Mouse (Mus musculus) ES-Bruce4 (cell line): Measurements from ENCODE around the gene Tmx2.

Source experiments
- CTCF ChIP-seq: IDR thresholded peaks from one replicate; pipeline ENCODE4 v1.8.1; 2011; ENCODE audit warnings: low read depth, low read length
- EP300 ChIP-seq: IDR thresholded peaks from 2 replicates; pipeline ENCODE4 v1.6.1; 2011; ENCODE audit warnings: low read depth, low read length; ENCODE audit not compliant: insufficient read depth
- POLR2A ChIP-seq: IDR thresholded peaks from one replicate; pipeline ENCODE4 v1.8.1; 2011; ENCODE audit warnings: low read length; ENCODE audit not compliant: insufficient read depth

DNA sequence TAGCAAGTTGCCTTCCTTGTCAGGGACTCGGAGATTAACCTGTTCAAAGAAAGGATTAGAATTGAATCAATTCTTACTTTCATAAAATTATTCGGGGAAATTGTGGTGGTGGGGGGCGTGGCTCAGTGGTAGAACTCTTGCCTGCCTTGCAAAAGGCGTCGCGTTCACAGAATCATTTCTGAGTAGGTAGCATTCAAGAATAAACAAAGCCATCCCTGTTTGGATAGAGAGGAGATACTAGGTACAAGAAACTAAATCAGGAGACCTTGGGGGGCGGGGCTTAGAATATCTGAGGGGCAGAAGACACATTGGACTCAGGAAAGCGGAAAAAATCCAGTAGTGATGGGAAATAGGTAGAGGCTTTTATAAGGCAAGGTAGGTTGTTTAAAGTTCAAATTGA lies at the start of gene Tmx2:
- TF ChIP-seq CTCF (no peak), EP300 (no peak), POLR2A (no peak)
